Comparison of ENCODE assay signal across 12 mouse cellular contexts in genomic region chr10:127432466-127432865, GRCm38 (mm10).
"Had no signal": no experiment of that assay in that cellular context is flagged by ENCODE, and none has a peak within 500 bp of the region (broad histone marks: within the 10 kb centered on the region; RNA-seq: fewer than 3 reads in every experiment).

No protein-coding gene starts in this region.

- DNase-seq: left cerebral cortex, postnatal 4 days; liver; liver, embryonic 13.5 days; liver, postnatal 0 days; lung, adult 18-20 months; lung, adult 2 months; lung, embryonic 14.5 days; lung, postnatal 10 days; lung, postnatal 14 days; lung, postnatal 36 days; lung, postnatal 4 days; midbrain, embryonic 14.5 days had no signal
